In the genomic region with DNA sequence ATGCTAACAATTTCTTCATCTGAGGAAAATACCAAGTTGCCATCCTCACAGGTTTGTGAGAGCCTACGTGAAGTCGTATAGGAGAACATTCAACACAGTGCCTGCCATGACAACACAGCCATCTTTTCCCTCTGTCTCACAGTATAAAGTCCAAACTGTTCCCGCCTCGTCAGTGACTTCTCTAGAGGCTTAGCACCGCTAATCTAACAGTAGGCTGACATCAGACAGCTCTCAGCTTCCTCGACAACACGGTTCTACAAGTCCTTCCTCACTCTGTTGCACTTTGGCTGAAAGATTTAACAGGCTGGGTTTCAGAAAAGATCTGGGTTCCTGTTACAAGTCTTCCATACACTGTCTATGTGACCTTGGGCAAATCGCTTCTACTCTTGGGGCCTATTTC, we compare ENCODE assay signal across 7 mouse cellular contexts. TPM values are rescaled to one million over a fixed set of nuclear protein-coding genes. Genes with fewer than 3 reads are reported as not detected.
DNase-seq lines count a peak whose midpoint lies in the region; ATAC-seq and TF ChIP-seq lines count a peak whose summit lies in the region.

No protein-coding gene starts in this region.

- in situ Hi-C loops in ES-E14 (cut with MboI; ENCODE audit: low sequenced_read_pairs in 2 of 2, unreplicated experiment in 2 of 2) = no loop called here

- peak overlapping the region; percentile 1; the same call in 1 of the 2 replicates for H3K9ac ChIP-seq in ES-E14 (ENCODE audit: insufficient read depth, low read depth, low read length, poor library complexity, severe bottlenecking)
- H3K9ac ChIP-seq in hindbrain, embryonic 11.5 days (ENCODE audit: low read depth, low read length) = no peak overlapping the region; the same call in 1 of the 2 replicates
- H3K9ac ChIP-seq in liver, postnatal 0 days (replicated peaks) = peak overlapping the region; percentile 90

- H3K9me3 ChIP-seq in ES-E14 (ENCODE audit: control insufficient read depth, insufficient read depth, low read depth, low read length) = no peaks in the 10 kb centered on the region
- no peaks in the 10 kb centered on the region for H3K9me3 ChIP-seq in hindbrain, embryonic 11.5 days (ENCODE audit: control insufficient read depth, low read length)
- no peaks in the 10 kb centered on the region for H3K9me3 ChIP-seq in liver, postnatal 0 days (ENCODE audit: low read length)

- TF ChIP-seq CTCF in C2C12 (IDR thresholded peaks at IDR 0.05; ENCODE audit: control insufficient read depth, insufficient read depth, insufficient read length) = no peak
- no peak for TF ChIP-seq CTCF in liver, postnatal 0 days (IDR thresholded peaks at IDR 0.05; ENCODE audit: low read depth)

- 0 out of 4 replicates have a peak, but pooled peaks cover 0 to 2% of the 10 kb centered on the region in 2 experiments for H3K4me1 ChIP-seq in ES-E14 (ENCODE audit: control insufficient read depth in 2 of 2, insufficient read depth in 2 of 2, low read length in 2 of 2, poor library complexity in 1 of 2)
- H3K4me1 ChIP-seq in hindbrain, embryonic 11.5 days (replicated peaks; ENCODE audit: control insufficient read depth, insufficient read depth, low read length) = peaks cover 4% of the 10 kb centered on the region; the same call in 1 of the 2 replicates
- H3K4me1 ChIP-seq in liver, postnatal 0 days (ENCODE audit: insufficient read depth) = peaks cover 7% of the 10 kb centered on the region

- TF ChIP-seq EP300 in liver, postnatal 0 days (IDR thresholded peaks at IDR 0.05; ENCODE audit: low read depth) = no peak

- no peak for ATAC-seq in hindbrain, embryonic 11.5 days (ENCODE audit: low FRiP score)
- ATAC-seq in liver, postnatal 0 days = no peak; the same call in 1 of the 2 replicates

- H3K4me3 ChIP-seq in C2C12 (ENCODE audit: insufficient read depth, poor library complexity, severe bottlenecking) (peak overlapping the region; percentile 89), ES-E14 (ENCODE audit: insufficient read depth in 1 of 2, low read depth in 1 of 2, low read length in 2 of 2, poor library complexity in 1 of 2, severe bottlenecking in 1 of 2) (peak overlapping the region; percentile 85 to 87)
- H3K4me3 ChIP-seq in hindbrain, embryonic 11.5 days (ENCODE audit: low read depth, low read length) = peak overlapping the region; percentile 61
- H3K4me3 ChIP-seq in liver, postnatal 0 days (ENCODE audit: low read depth, low read length) = peak overlapping the region; percentile 89

- H3K36me3 ChIP-seq in C2C12 (ENCODE audit: control insufficient read depth, insufficient read depth) (peaks cover 18% of the 10 kb centered on the region), ES-E14 (ENCODE audit: control insufficient read depth, insufficient read depth, low read length, poor library complexity, severe bottlenecking) (peaks cover 7% of the 10 kb centered on the region)
- H3K36me3 ChIP-seq in hindbrain, embryonic 11.5 days (ENCODE audit: control insufficient read depth, insufficient read depth, low read length) = no peaks in the 10 kb centered on the region
- peaks cover 16% of the 10 kb centered on the region for H3K36me3 ChIP-seq in liver, postnatal 0 days (replicated peaks; ENCODE audit: insufficient read depth, low read length)

- no peak for DNase-seq in ES-E14 (ENCODE audit: low read depth, low spot score)
- no peak for DNase-seq in hindbrain, embryonic 11.5 days (ENCODE audit: low spot score)
- no peak for DNase-seq in liver, postnatal 0 days
- DNase-seq in right cerebral cortex, postnatal 36 days (ENCODE audit: low spot score in 2 of 2) = no peak
- DNase-seq in urinary bladder, postnatal 10 days (ENCODE audit: low spot score) = no peak
- no peak for DNase-seq in thymus, postnatal 0 days (ENCODE audit: low spot score)

- peak overlapping the region; percentile 89 for H3ac ChIP-seq in C2C12 (ENCODE audit: control insufficient read depth, insufficient read length, low read depth)

- H3K79me2 ChIP-seq in C2C12 (ENCODE audit: control insufficient read depth, insufficient read depth) = peaks cover 60% of the 10 kb centered on the region

- no peaks in the 10 kb centered on the region for H3K27me3 ChIP-seq in C2C12 (ENCODE audit: control insufficient read depth, insufficient read depth, insufficient read length)
- H3K27me3 ChIP-seq in hindbrain, embryonic 11.5 days (ENCODE audit: control insufficient read depth, insufficient read depth, low read length) = no peaks in the 10 kb centered on the region
- no peaks in the 10 kb centered on the region for H3K27me3 ChIP-seq in liver, postnatal 0 days (ENCODE audit: insufficient read depth, low read length)

- no peak overlapping the region for H3K27ac ChIP-seq in ES-E14 (ENCODE audit: insufficient read depth, low read depth, low read length, poor library complexity, severe bottlenecking)
- no peak overlapping the region for H3K27ac ChIP-seq in hindbrain, embryonic 11.5 days (ENCODE audit: low read depth, low read length)
- H3K27ac ChIP-seq in liver, postnatal 0 days (ENCODE audit: low read depth) = peak overlapping the region; percentile 82

- H3K79me3 ChIP-seq in C2C12 (ENCODE audit: low read depth) = peaks cover 41% of the 10 kb centered on the region

- WGBS in hindbrain, embryonic 11.5 days = 79% methylated on average over 8 of the region's 8 CpGs
- 32% methylated on average over 8 of the region's 8 CpGs for WGBS in liver, postnatal 0 days (ENCODE audit: insufficient replicate concordance)

- H3K4me2 ChIP-seq in hindbrain, embryonic 11.5 days (replicated peaks; ENCODE audit: low read depth, low read length) = peak overlapping the region; percentile 65
- H3K4me2 ChIP-seq in liver, postnatal 0 days (ENCODE audit: low read depth, low read length) = peak overlapping the region; percentile 79

TF ChIP-seq in C2C12, 6 proteins besides CTCF, POLR2A, EP300 and RAD21:
- TF ChIP-seq MYOD1 (IDR thresholded peaks at IDR 0.05; ENCODE audit: control insufficient read depth, insufficient read length, low read depth) (no peak), CEBPB (IDR thresholded peaks at IDR 0.05; ENCODE audit: low read depth) (no peak), MAX (IDR thresholded peaks at IDR 0.05) (no peak), MYOG (IDR thresholded peaks at IDR 0.05; ENCODE audit: control insufficient read depth, extremely low read depth, insufficient read length) (no peak), USF1 (IDR thresholded peaks at IDR 0.05; ENCODE audit: low read depth) (no peak), FOSL1 (IDR thresholded peaks at IDR 0.05; ENCODE audit: insufficient read depth, low read length, poor library complexity, severe bottlenecking) (no peak)

TF ChIP-seq in ES-E14, 5 proteins besides CTCF, POLR2A, EP300 and RAD21:
- no peak for TF ChIP-seq MAFK (IDR thresholded peaks at IDR 0.05; ENCODE audit: insufficient read depth, low read depth, low read length)
- TF ChIP-seq ZC3H11A (IDR thresholded peaks at IDR 0.05; ENCODE audit: borderline replicate concordance, low read depth, low read length) = no peak
- TF ChIP-seq CHD2 (IDR thresholded peaks at IDR 0.05; ENCODE audit: low read depth, low read length) = no peak
- no peak for TF ChIP-seq HCFC1 (IDR thresholded peaks at IDR 0.05; ENCODE audit: borderline replicate concordance, insufficient read depth, low read length)

RNA-seq across cellular contexts. Expression of gene Ndufa8, which starts 1.0 kb away (rescaled TPM):
- 260 TPM for polyA plus RNA-seq in C2C12 (2012; fragmentation: generic; extraction: Trizol)
- 80.0 and 89.0 TPM in 2 replicates for total RNA-seq in ES-E14 (2012; rRNA removed)
- 196 and 198 TPM in 2 replicates for polyA plus RNA-seq in hindbrain, embryonic 11.5 days (2014; fragmentation: Nextera tagmentation; extraction: Ambion mirVana)
- 241 and 253 TPM in 2 replicates for polyA plus RNA-seq in liver, postnatal 0 days (2015; fragmentation: Nextera tagmentation; extraction: Ambion mirVana)
- polyA plus RNA-seq in thymus, postnatal 0 days (2015; fragmentation: Nextera tagmentation; extraction: Ambion mirVana) = 261 and 272 TPM in 2 replicates

RNA-seq across cellular contexts. Expression of gene Morn5, which starts 1.1 kb away (rescaled TPM):
- 0.11 TPM for polyA plus RNA-seq in C2C12 (2012; fragmentation: generic; extraction: Trizol)
- total RNA-seq in ES-E14 (2012; rRNA removed) = not detected in 2 replicates
- polyA plus RNA-seq in hindbrain, embryonic 11.5 days (2014; fragmentation: Nextera tagmentation; extraction: Ambion mirVana) = 3.6 and 4.0 TPM in 2 replicates
- polyA plus RNA-seq in liver, postnatal 0 days (2015; fragmentation: Nextera tagmentation; extraction: Ambion mirVana) = not detected in 2 replicates
- polyA plus RNA-seq in thymus, postnatal 0 days (2015; fragmentation: Nextera tagmentation; extraction: Ambion mirVana) = 0.31 and 0.53 TPM in 2 replicates

RNA-seq across cellular contexts. Expression of gene Lhx6, which starts 57.0 kb away (rescaled TPM):
- polyA plus RNA-seq in C2C12 (2012; fragmentation: generic; extraction: Trizol) = 6.6 TPM
- 1.8 and 2.5 TPM in 2 replicates for total RNA-seq in ES-E14 (2012; rRNA removed)
- polyA plus RNA-seq in hindbrain, embryonic 11.5 days (2014; fragmentation: Nextera tagmentation; extraction: Ambion mirVana) = 0.93 and 1.3 TPM in 2 replicates
- polyA plus RNA-seq in liver, postnatal 0 days (2015; fragmentation: Nextera tagmentation; extraction: Ambion mirVana) = 1.2 and 1.3 TPM in 2 replicates
- polyA plus RNA-seq in thymus, postnatal 0 days (2015; fragmentation: Nextera tagmentation; extraction: Ambion mirVana) = 0.27 and 0.64 TPM in 2 replicates
